Mouse (Mus musculus): ENCODE data around the gene Kremen1. TPM values are rescaled to one million over a fixed set of nuclear protein-coding genes. Genes with fewer than 3 reads are reported as not detected.

Gene Kremen1
- polyA plus RNA-seq, 1 experiment from 2014 or later: 3.8 TPM

DNA sequence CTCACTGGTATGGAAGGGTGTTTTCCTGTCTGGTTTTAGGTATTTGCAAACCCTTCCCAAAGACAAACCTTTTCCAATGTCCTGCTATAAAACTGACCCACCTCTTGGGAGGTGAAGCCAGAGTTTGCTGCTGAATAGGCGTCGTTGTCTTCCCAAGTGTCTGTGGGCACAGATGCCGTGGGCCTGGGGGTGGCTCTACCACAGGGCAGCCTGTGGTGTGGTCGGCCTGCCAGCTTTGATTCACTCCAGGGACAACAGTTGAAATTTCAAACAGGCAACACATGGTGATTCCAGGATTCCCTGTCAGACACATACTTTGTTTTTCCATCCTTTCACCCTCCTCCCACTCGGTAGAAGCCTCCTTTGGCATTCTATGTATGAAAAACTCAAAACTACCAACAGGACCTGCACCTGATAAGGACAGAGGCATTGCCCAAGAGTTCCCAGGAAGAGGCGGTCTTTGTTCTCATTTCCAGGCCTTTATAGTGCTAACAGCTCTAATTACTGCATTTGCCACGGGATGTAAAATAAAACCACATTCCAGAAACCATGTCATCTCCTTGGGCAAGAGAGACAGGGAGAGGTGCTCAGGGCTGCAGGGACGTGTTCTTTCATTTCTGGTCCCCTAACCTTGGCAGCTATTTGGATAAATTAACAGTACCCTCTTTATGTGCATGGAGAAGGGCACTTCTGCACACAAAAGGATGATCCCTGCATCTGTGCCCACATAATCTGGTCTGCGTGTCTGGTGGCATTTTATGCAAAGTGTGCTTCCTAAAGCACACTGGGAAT, 10.1 kb upstream of the Kremen1 start:
- Histone ChIP-seq H3K4me3 (replicated peaks; ENCODE audit: low read depth, low read length) (no peak overlapping the region), H3K4me1 (ENCODE audit: control insufficient read depth, insufficient read depth, low read length) (peaks cover 10% of the 10 kb centered on the region), H3K9ac (replicated peaks; ENCODE audit: low read length) (no peak overlapping the region), H3K9me3 (ENCODE audit: control insufficient read depth, low read length) (no peaks in the 10 kb centered on the region), H3K36me3 (ENCODE audit: control insufficient read depth, insufficient read depth, low read length) (no peaks in the 10 kb centered on the region), H3K4me2 (ENCODE audit: low read length) (no peak overlapping the region), H3K27me3 (ENCODE audit: control insufficient read depth, insufficient read depth, low read length) (no peaks in the 10 kb centered on the region), H3K27ac (replicated peaks; ENCODE audit: low read depth, low read length) (peak overlapping the region; percentile 68)
- 52% methylated on average over 9 of the region's 9 CpGs for WGBS
- peak; percentile 41 for DNase-seq
- no peak for ATAC-seq (ENCODE audit: low FRiP score, low TSS enrichment)

- Histone ChIP-seq H3K9me3 (ENCODE audit: control insufficient read depth, low read length) (no peaks in the 10 kb centered on the region), H3K4me1 (ENCODE audit: control insufficient read depth, insufficient read depth, low read length) (peaks cover 10% of the 10 kb centered on the region), H3K27ac (replicated peaks; ENCODE audit: low read depth, low read length) (no peak overlapping the region), H3K4me2 (ENCODE audit: low read length) (no peak overlapping the region), H3K27me3 (ENCODE audit: control insufficient read depth, insufficient read depth, low read length) (no peaks in the 10 kb centered on the region), H3K36me3 (ENCODE audit: control insufficient read depth, insufficient read depth, low read length) (no peaks in the 10 kb centered on the region), H3K4me3 (replicated peaks; ENCODE audit: low read depth, low read length) (no peak overlapping the region), H3K9ac (replicated peaks; ENCODE audit: low read length) (no peak overlapping the region)
- 81% methylated on average over 8 of the region's 8 CpGs for WGBS
- DNase-seq (no peak), ATAC-seq (ENCODE audit: low FRiP score, low TSS enrichment) (no peak)
These were observed 8.6 kb upstream of the Kremen1 start for GRCm38 (mm10) chr11:5269846-5270461.

- Histone ChIP-seq H3K4me2 (ENCODE audit: low read length) (no peak overlapping the region), H3K36me3 (ENCODE audit: control insufficient read depth, insufficient read depth, low read length) (no peaks in the 10 kb centered on the region), H3K9ac (replicated peaks; ENCODE audit: low read length) (no peak overlapping the region), H3K9me3 (ENCODE audit: control insufficient read depth, low read length) (no peaks in the 10 kb centered on the region), H3K4me3 (replicated peaks; ENCODE audit: low read depth, low read length) (no peak overlapping the region), H3K27ac (replicated peaks; ENCODE audit: low read depth, low read length) (no peak overlapping the region), H3K27me3 (ENCODE audit: control insufficient read depth, insufficient read depth, low read length) (no peaks in the 10 kb centered on the region), H3K4me1 (ENCODE audit: control insufficient read depth, insufficient read depth, low read length) (no peaks in the 10 kb centered on the region)
- ATAC-seq (ENCODE audit: low FRiP score, low TSS enrichment) (no peak), DNase-seq (no peak)
- 79% methylated on average over 8 of the region's 8 CpGs for WGBS
These were observed 4.4 kb upstream of the Kremen1 start for GRCm38 (mm10) chr11:5265764-5266163.

- Histone ChIP-seq H3K9ac (replicated peaks; ENCODE audit: low read length) (no peak overlapping the region), H3K27me3 (ENCODE audit: control insufficient read depth, insufficient read depth, low read length) (no peaks in the 10 kb centered on the region), H3K9me3 (ENCODE audit: control insufficient read depth, low read length) (no peaks in the 10 kb centered on the region), H3K4me3 (replicated peaks; ENCODE audit: low read depth, low read length) (no peak overlapping the region), H3K36me3 (ENCODE audit: control insufficient read depth, insufficient read depth, low read length) (no peaks in the 10 kb centered on the region), H3K4me2 (ENCODE audit: low read length) (no peak overlapping the region), H3K4me1 (ENCODE audit: control insufficient read depth, insufficient read depth, low read length) (0 out of 2 replicates have a peak, but pooled peaks cover 3% of the 10 kb centered on the region), H3K27ac (replicated peaks; ENCODE audit: low read depth, low read length) (no peak overlapping the region)
- DNase-seq: no peak
- WGBS: 57% methylated on average over 26 of the region's 26 CpGs
- ATAC-seq (ENCODE audit: low FRiP score, low TSS enrichment): 0 out of 2 replicates have a peak, but pooled peaks have one; percentile 18
These were observed 1.8 kb upstream of the Kremen1 start for GRCm38 (mm10) chr11:5263078-5263730.

- Histone ChIP-seq H3K4me1 (ENCODE audit: control insufficient read depth, insufficient read depth, low read length) (peaks cover 9% of the 10 kb centered on the region; the same call in 1 of the 2 replicates), H3K4me2 (ENCODE audit: low read length) (peak overlapping the region; percentile 77), H3K36me3 (ENCODE audit: control insufficient read depth, insufficient read depth, low read length) (no peaks in the 10 kb centered on the region), H3K27me3 (ENCODE audit: control insufficient read depth, insufficient read depth, low read length) (no peaks in the 10 kb centered on the region), H3K4me3 (replicated peaks; ENCODE audit: low read depth, low read length) (peak overlapping the region; percentile 72), H3K9ac (replicated peaks; ENCODE audit: low read length) (peak overlapping the region; percentile 63), H3K9me3 (ENCODE audit: control insufficient read depth, low read length) (no peaks in the 10 kb centered on the region), H3K27ac (replicated peaks; ENCODE audit: low read depth, low read length) (0 out of 2 replicates have a peak overlapping the region, but pooled peaks have one; percentile 13)
- ATAC-seq (ENCODE audit: low FRiP score, low TSS enrichment): no peak
- WGBS: under 1% methylated on average over 42 of the region's 42 CpGs
- peak; percentile 60 for DNase-seq
These were observed 357 bp downstream of the Kremen1 start for GRCm38 (mm10) chr11:5260942-5261459.

DNA sequence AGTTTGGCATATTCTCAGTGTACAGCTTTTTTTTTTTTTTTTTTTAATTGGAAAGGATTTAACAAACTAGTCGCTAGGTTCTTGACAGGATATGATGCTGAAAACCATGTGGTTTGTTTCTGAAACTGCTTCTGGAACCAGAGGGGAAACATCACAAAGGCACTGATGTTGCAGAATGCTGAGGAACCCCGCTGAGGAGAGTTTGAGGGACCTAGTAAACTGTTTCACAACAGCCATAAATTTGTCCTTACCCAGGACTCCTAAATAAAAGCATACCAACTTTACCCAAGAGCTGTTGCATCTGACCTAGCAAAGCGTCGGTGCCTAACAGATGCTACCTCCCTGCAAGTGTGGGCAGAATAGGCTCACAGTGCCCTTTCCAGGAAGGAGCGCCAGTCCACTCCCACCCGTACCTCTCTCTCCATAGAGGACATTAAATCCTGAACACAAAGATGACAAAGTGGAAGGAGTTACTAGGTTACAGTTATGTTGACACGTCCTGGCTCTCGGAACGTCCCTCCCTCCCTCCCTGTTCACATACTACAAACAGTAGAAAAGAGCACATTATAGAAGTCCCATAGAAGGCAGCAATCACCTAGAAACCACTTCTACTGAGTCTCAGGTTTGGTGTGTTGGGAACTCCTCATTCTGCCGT, 1.3 kb downstream of the Kremen1 start:
- Histone ChIP-seq H3K36me3 (ENCODE audit: control insufficient read depth, insufficient read depth, low read length) (no peaks in the 10 kb centered on the region), H3K27ac (replicated peaks; ENCODE audit: low read depth, low read length) (no peak overlapping the region), H3K4me1 (ENCODE audit: control insufficient read depth, insufficient read depth, low read length) (peaks cover 12% of the 10 kb centered on the region; the same call in 1 of the 2 replicates), H3K27me3 (ENCODE audit: control insufficient read depth, insufficient read depth, low read length) (no peaks in the 10 kb centered on the region), H3K9me3 (ENCODE audit: control insufficient read depth, low read length) (no peaks in the 10 kb centered on the region), H3K4me2 (ENCODE audit: low read length) (peak overlapping the region; percentile 77), H3K9ac (replicated peaks; ENCODE audit: low read length) (no peak overlapping the region), H3K4me3 (replicated peaks; ENCODE audit: low read depth, low read length) (0 out of 2 replicates have a peak overlapping the region, but pooled peaks have one; percentile 72)
- no peak for ATAC-seq (ENCODE audit: low FRiP score, low TSS enrichment)
- WGBS: 66% methylated on average over 10 of the region's 10 CpGs
- no peak for DNase-seq

DNA sequence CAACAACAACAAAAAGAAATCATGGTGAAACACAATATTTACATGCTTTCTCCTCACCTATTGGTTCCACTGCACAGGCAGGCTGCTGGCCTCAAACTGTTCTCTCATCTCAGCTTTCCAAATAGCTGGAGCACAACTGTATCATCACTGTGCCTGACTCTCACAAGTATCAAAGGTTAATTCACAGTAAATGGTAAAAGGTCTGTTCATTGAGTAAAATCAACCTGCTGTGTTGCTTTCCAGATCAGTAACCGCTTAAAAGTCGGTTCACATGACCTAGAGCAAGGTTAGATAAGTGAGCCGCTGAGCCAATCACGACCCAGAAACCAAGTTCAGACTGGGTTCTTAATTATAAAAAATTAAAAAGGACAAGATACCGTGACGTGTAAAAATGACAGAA, 3.3 kb downstream of the Kremen1 start:
- 96% methylated on average over 6 of the region's 6 CpGs for WGBS
- no peak overlapping the region for H3K4me3 ChIP-seq (replicated peaks; ENCODE audit: low read depth, low read length)
- no peak overlapping the region for H3K4me2 ChIP-seq (ENCODE audit: low read length)
- H3K9ac ChIP-seq (replicated peaks; ENCODE audit: low read length): no peak overlapping the region
- no peaks in the 10 kb centered on the region for H3K27me3 ChIP-seq (ENCODE audit: control insufficient read depth, insufficient read depth, low read length)
- peaks cover 13% of the 10 kb centered on the region; the same call in 1 of the 2 replicates for H3K4me1 ChIP-seq (ENCODE audit: control insufficient read depth, insufficient read depth, low read length)
- H3K9me3 ChIP-seq (ENCODE audit: control insufficient read depth, low read length): no peaks in the 10 kb centered on the region
- no peak overlapping the region for H3K27ac ChIP-seq (replicated peaks; ENCODE audit: low read depth, low read length)
- ATAC-seq (ENCODE audit: low FRiP score, low TSS enrichment) (no peak), DNase-seq (no peak)
- no peaks in the 10 kb centered on the region for H3K36me3 ChIP-seq (ENCODE audit: control insufficient read depth, insufficient read depth, low read length)

DNA sequence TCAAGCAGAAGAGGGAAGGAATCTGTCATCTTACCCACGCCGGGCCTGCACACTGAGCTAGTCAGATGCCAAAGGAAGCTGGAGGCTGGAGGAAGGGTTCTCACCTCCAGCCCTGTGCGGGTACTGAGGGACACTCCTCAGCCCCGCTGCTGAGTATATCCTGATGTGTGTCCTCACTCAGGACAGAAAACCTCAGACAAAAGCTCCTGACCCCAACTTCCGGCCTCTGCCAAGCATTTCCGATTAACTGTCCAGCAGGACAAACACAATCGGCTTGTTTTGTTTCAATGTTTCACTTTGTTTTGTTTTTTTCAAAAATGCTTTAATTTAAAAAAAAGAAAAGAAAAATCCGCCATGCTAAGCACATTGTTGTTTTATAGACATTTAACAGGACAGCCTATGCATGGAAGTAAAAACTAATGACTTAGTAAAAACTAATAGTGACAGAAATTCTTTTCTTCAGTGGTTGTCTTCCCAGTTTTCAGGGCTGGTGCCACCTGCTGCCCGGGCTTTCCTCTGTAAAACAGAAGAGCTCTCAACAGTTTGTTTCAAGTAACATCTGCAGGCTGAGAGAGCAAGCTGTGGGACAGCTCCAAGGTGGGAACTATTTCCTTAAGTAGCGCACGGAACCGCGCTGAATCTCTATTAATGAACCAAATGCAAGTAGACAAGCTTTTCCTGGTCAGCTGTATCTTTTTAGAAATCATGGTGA, 4.1 kb downstream of the Kremen1 start:
- Histone ChIP-seq H3K27ac (replicated peaks; ENCODE audit: low read depth, low read length) (no peak overlapping the region), H3K4me3 (replicated peaks; ENCODE audit: low read depth, low read length) (no peak overlapping the region), H3K27me3 (ENCODE audit: control insufficient read depth, insufficient read depth, low read length) (no peaks in the 10 kb centered on the region), H3K9ac (replicated peaks; ENCODE audit: low read length) (no peak overlapping the region), H3K9me3 (ENCODE audit: control insufficient read depth, low read length) (no peaks in the 10 kb centered on the region), H3K4me1 (ENCODE audit: control insufficient read depth, insufficient read depth, low read length) (peaks cover 13% of the 10 kb centered on the region; the same call in 1 of the 2 replicates), H3K4me2 (ENCODE audit: low read length) (no peak overlapping the region), H3K36me3 (ENCODE audit: control insufficient read depth, insufficient read depth, low read length) (no peaks in the 10 kb centered on the region)
- DNase-seq (no peak), ATAC-seq (ENCODE audit: low FRiP score, low TSS enrichment) (no peak)
- WGBS: 89% methylated on average over 13 of the region's 13 CpGs

Data from midbrain, embryonic 14.5 days (tissue).